Mouse (Mus musculus) T-cell, adult 66 days (primary cell): ENCODE results near the gene Inmt. TPM values are rescaled to one million over a fixed set of nuclear protein-coding genes. Genes with fewer than 3 reads are reported as not detected.

Source experiments
- total RNA-seq, 2 experiments: library from RNA; stranded (reverse); gene quantifications; 3 replicates in 1 of 2; 4 replicates in 1 of 2; pipeline ENCODE4 v1.2.4; 2023

Inmt gene
- total RNA-seq: not detected

DNA sequence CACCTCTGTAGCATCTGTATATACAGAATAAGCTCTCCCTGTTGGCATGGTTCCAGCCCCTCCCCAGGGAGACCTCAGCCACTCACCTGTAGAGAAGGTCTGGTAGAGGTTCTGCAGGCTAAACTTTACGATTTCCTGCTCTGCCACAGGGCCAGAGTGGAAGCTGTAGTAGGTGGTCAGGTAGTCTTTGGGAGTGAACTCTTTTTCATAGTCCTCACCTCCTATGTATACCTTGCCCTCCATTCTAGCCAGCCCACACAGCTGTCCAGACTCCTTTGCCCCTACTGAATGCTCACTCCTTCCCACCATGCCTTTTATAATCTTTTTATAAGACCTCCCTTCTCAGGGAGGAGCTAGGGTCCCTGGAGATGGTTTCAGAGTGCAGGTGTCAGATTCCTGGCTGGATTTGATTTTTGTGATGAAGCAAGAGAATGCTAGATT is at the start of gene Inmt:
Gene Inmt, minus strand, starts transcription at position 303 of the 441 bp plus-strand sequence.

DNA sequence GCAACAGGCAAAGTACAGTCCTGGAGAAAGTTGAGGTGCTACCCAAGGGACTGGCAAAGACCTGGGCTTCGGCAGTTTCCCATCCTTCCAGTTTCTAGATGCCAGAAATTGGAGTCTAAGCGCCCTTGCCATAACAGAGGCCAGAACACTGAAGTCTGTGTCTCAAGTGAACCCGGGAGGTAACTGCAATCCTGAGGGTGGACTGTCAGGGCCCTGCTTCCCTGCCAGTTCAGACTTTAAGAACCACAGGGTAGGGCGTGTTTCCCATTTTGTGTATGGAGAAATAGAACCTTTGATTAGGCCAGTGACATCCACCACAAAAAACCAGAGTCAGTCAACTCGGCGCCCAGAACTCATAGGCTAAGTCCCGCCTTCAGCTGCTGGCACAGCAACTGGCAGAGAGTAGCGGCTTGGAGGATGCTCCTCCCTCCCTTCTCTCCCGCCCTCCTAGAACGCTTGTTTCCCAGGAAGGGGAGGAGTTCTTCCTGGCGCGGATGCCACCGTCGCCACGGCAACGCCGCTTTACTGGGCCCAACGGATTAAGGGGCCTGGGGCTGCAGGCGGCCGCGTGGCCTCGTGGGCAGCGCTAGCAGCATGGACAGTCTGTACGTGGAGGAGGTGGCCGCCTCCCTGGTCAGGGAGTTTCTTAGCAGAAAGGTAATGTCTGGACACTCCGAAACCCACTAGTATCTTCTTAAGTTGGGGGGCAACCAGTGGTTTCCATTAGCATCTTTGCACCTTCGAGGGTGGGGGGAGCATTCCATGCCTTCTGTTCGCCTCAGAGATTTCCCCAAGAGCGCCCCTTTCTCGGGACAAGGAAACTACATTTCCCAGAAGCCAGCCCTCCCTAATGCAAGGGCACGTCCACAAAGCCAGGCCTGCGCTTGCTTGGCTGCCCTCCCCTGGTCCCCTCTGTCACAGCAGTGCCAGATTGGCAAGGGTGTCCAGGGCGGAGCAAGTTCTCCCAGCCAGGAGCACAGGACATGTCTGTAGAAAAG is 28.4 kb upstream of the Inmt start, which contains the start of gene Mindy4:
Gene Mindy4, plus strand, starts transcription at position 471 of the 998 bp plus-strand sequence.

DNA sequence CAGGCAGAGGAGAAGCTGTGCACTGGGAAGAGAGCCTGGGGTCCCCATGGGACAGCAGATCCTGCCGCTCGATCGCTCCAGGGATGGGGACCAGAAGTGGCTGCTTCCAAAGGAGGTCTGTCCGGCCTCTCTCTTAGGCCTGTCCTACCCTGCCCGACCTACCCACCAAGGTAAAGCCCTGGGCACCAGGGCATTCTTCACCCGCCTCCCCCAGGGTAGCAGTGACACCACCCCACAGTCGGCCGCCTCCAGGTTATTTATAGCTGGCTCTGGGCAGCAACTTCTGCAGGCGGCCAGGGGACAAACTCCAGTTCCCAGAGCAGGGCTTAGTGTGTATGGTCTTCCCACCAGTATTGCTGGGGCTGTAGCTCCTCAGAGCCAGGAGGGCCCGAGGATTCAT is 42.0 kb downstream of the Inmt start, which contains the start of gene Crhr2:
Gene Crhr2, minus strand, starts transcription at position 223 of the 400 bp plus-strand sequence.

Other genes with a start within 250 kb of the Inmt start
- 10 to 100 TPM; 29.1 to 38.0 TPM for gene Nod1, start 202.4 kb downstream of the Inmt start, total RNA-seq
- gene Ggct, start 182.1 kb downstream of the Inmt start, total RNA-seq: 10 to 100 TPM; 19.8 to 20.5 TPM
- gene Gars, start 137.0 kb downstream of the Inmt start, total RNA-seq: 10 to 100 TPM; 87.4 to 94.6 TPM
- not detected for gene Crhr2, start 42.0 kb downstream of the Inmt start, total RNA-seq
- not detected for gene Mindy4, start 28.3 kb upstream of the Inmt start, total RNA-seq
- 1 to 10 TPM; 2.9 to 5.7 TPM for gene Aqp1, start 161.4 kb upstream of the Inmt start, total RNA-seq
- not detected for gene Ghrhr, start 201.3 kb upstream of the Inmt start, total RNA-seq